In genomic region chr10:96180554-96181397, GRCm38 (mm10) we compare ENCODE assay signal across 14 mouse cellular contexts. TPM values are rescaled to one million over a fixed set of nuclear protein-coding genes. Genes with fewer than 3 reads are reported as not detected.
DNase-seq lines count a peak whose midpoint lies in the region; ATAC-seq and TF ChIP-seq lines count a peak whose summit lies in the region.
"Had no signal": no experiment of that assay in that cellular context is flagged by ENCODE, and none has a peak within 500 bp of the region (broad histone marks: within the 10 kb centered on the region; RNA-seq: fewer than 3 reads in every experiment).

No protein-coding gene starts in this region.

- no peaks in the 10 kb centered on the region for H3K27me3 ChIP-seq in lung, embryonic 15.5 days
- no peaks in the 10 kb centered on the region for H3K27me3 ChIP-seq in liver, postnatal 0 days (ENCODE audit: insufficient read depth, low read length)
- no peaks in the 10 kb centered on the region for H3K27me3 ChIP-seq in midbrain, embryonic 14.5 days (ENCODE audit: control insufficient read depth, insufficient read depth, low read length)
- H3K27me3 ChIP-seq: kidney, embryonic 15.5 days had no signal

- H3K9ac ChIP-seq in lung, embryonic 15.5 days: no peak overlapping the region
- no peak overlapping the region for H3K9ac ChIP-seq in liver, postnatal 0 days (replicated peaks)
- H3K9ac ChIP-seq in midbrain, embryonic 14.5 days (replicated peaks; ENCODE audit: low read length): no peak overlapping the region
- H3K9ac ChIP-seq: kidney, embryonic 15.5 days; lung, embryonic 14.5 days had no signal

- no peak overlapping the region for H3K4me3 ChIP-seq in lung, embryonic 15.5 days
- H3K4me3 ChIP-seq in bone marrow macrophage, adult 2 months (ENCODE audit: insufficient read depth, low read length): no peak overlapping the region
- no peak overlapping the region for H3K4me3 ChIP-seq in liver, postnatal 0 days (ENCODE audit: low read depth, low read length)
- H3K4me3 ChIP-seq in midbrain, embryonic 14.5 days (replicated peaks; ENCODE audit: low read depth, low read length): no peak overlapping the region
- H3K4me3 ChIP-seq: hindbrain, embryonic 10.5 days; kidney, embryonic 15.5 days; myocyte had no signal

- WGBS in lung, embryonic 15.5 days: 54% methylated on average over 12 of the region's 12 CpGs
- 32% methylated on average over 12 of the region's 12 CpGs for WGBS in liver, postnatal 0 days (ENCODE audit: insufficient replicate concordance)
- WGBS in midbrain, embryonic 14.5 days: 89% methylated on average over 12 of the region's 12 CpGs

- no peaks in the 10 kb centered on the region for H3K36me3 ChIP-seq in lung, embryonic 15.5 days
- H3K36me3 ChIP-seq in liver, postnatal 0 days (replicated peaks; ENCODE audit: insufficient read depth, low read length): no peaks in the 10 kb centered on the region
- no peaks in the 10 kb centered on the region for H3K36me3 ChIP-seq in midbrain, embryonic 14.5 days (ENCODE audit: control insufficient read depth, insufficient read depth, low read length)
- H3K36me3 ChIP-seq: hindbrain, embryonic 10.5 days; kidney, embryonic 15.5 days had no signal

- no peak overlapping the region for H3K4me2 ChIP-seq in lung, embryonic 15.5 days
- H3K4me2 ChIP-seq in liver, postnatal 0 days (ENCODE audit: low read depth, low read length): no peak overlapping the region
- H3K4me2 ChIP-seq in midbrain, embryonic 14.5 days (ENCODE audit: low read length): no peak overlapping the region
- H3K4me2 ChIP-seq: kidney, embryonic 15.5 days; lung, embryonic 14.5 days had no signal

- no peak for TF ChIP-seq EP300 in liver, postnatal 0 days (IDR thresholded peaks at IDR 0.05; ENCODE audit: low read depth)

- H3K4me1 ChIP-seq in lung, embryonic 15.5 days: peaks cover 15% of the 10 kb centered on the region; the same call in 1 of the 2 replicates
- H3K4me1 ChIP-seq in bone marrow macrophage, adult 2 months (ENCODE audit: control insufficient read depth, insufficient read depth, low read length): peaks cover 37% of the 10 kb centered on the region
- H3K4me1 ChIP-seq in liver, postnatal 0 days (ENCODE audit: insufficient read depth): peaks cover 17% of the 10 kb centered on the region
- no peaks in the 10 kb centered on the region for H3K4me1 ChIP-seq in midbrain, embryonic 14.5 days (ENCODE audit: control insufficient read depth, insufficient read depth, low read length)
- H3K4me1 ChIP-seq: hindbrain, embryonic 10.5 days had no signal

- no peak for TF ChIP-seq POLR2A in bone marrow macrophage, adult 2 months (IDR thresholded peaks at IDR 0.05; ENCODE audit: borderline replicate concordance, low read depth, low read length)

- H3K9me3 ChIP-seq in lung, embryonic 15.5 days: no peaks in the 10 kb centered on the region
- no peaks in the 10 kb centered on the region for H3K9me3 ChIP-seq in liver, postnatal 0 days (ENCODE audit: low read length)
- H3K9me3 ChIP-seq in midbrain, embryonic 14.5 days (ENCODE audit: control insufficient read depth, low read length): no peaks in the 10 kb centered on the region
- H3K9me3 ChIP-seq: kidney, embryonic 15.5 days had no signal

- peak overlapping the region; percentile 8; the same call in 1 of the 2 replicates for H3K27ac ChIP-seq in lung, embryonic 15.5 days
- H3K27ac ChIP-seq in bone marrow macrophage, adult 2 months (ENCODE audit: insufficient read depth, low read depth, low read length): peak overlapping the region; percentile 58
- peak overlapping the region; percentile 74 for H3K27ac ChIP-seq in liver, postnatal 0 days (ENCODE audit: low read depth)
- no peak overlapping the region for H3K27ac ChIP-seq in midbrain, embryonic 14.5 days (replicated peaks; ENCODE audit: low read depth, low read length)
- H3K27ac ChIP-seq: hindbrain, embryonic 10.5 days; kidney, embryonic 15.5 days had no signal

- no peak for ATAC-seq in lung, embryonic 15.5 days (ENCODE audit: borderline replicate concordance, extremely low read depth, low FRiP score, low TSS enrichment)
- 0 out of 2 replicates have a peak, but pooled peaks have one; percentile 2 for ATAC-seq in liver, postnatal 0 days
- no peak for ATAC-seq in midbrain, embryonic 14.5 days (ENCODE audit: low FRiP score, low TSS enrichment)
- no peak for ATAC-seq in frontal cortex, adult (ENCODE audit: low TSS enrichment)

- no peak for DNase-seq in lung, postnatal 25 days (ENCODE audit: low spot score)
- no peak for DNase-seq in liver, postnatal 0 days
- DNase-seq in thymus, postnatal 14 days: peak; percentile 67
- DNase-seq in midbrain, embryonic 14.5 days: no peak
- DNase-seq in frontal cortex, postnatal 36 days (ENCODE audit: low spot score in 2 of 2): no peak
- DNase-seq: cerebellum, adult 2 months had no signal

- no peak for TF ChIP-seq CTCF in bone marrow macrophage, adult 2 months (IDR thresholded peaks at IDR 0.05; ENCODE audit: low read depth, low read length)
- no peak for TF ChIP-seq CTCF in liver, postnatal 0 days (IDR thresholded peaks at IDR 0.05; ENCODE audit: low read depth)

RNA-seq across cellular contexts. Expression of gene Gm5426, which starts 44.4 kb away (rescaled TPM):
- not detected in 2 replicates for polyA plus RNA-seq in lung, embryonic 15.5 days (2015; fragmentation: Nextera tagmentation; extraction: Ambion mirVana)
- polyA plus RNA-seq in bone marrow macrophage, adult 2 months (2012; ENCODE audit: insufficient read depth, insufficient read length, missing spikeins): not detected in 2 replicates
- not detected in 2 replicates for polyA plus RNA-seq in liver, postnatal 0 days (2015; fragmentation: Nextera tagmentation; extraction: Ambion mirVana)
- not detected in 2 replicates for polyA plus RNA-seq in midbrain, embryonic 14.5 days (2014; fragmentation: Nextera tagmentation; extraction: Ambion mirVana)
- polyA plus RNA-seq: cerebellum, adult 2 months; embryonic facial prominence, embryonic 14.5 days; hindbrain, embryonic 10.5 days; kidney, embryonic 15.5 days; lung, embryonic 14.5 days; myocyte had no signal
